Mouse (Mus musculus) spleen, adult 2 months (tissue): Measurements from ENCODE around the gene Nlgn2.

Source experiments
- CTCF ChIP-seq: fragments of 200-500 bp; IDR thresholded peaks from 2 replicates; pipeline ENCODE4 v1.5.1; 2011; ENCODE audit warnings: mild to moderate bottlenecking, inconsistent platforms; ENCODE audit not compliant: insufficient read depth, insufficient read length, insufficient replicate concordance; ENCODE audit errors: extremely low read depth
- POLR2A ChIP-seq: fragments of 200-500 bp; IDR thresholded peaks from 2 replicates; pipeline ENCODE4 v1.6.1; 2011; ENCODE audit warnings: low read depth, low read length, inconsistent platforms

- TF ChIP-seq POLR2A, result no peak
- peak; percentile 82; the same call in 1 of the 2 replicates for TF ChIP-seq CTCF
These were observed 42.9 kb upstream of the Nlgn2 start for GRCm38 (mm10) chr11:69880506-69880852.
